Mouse (Mus musculus): ENCODE results near the gene 1700057G04Rik.

Gene 1700057G04Rik

GRCm38 (mm10) chr9:92305075-92305474, 4.1 kb upstream of the 1700057G04Rik start:
- WGBS = 63% methylated on average over 8 of the region's 8 CpGs

- WGBS = 71% methylated on average over 8 of the region's 8 CpGs
These were observed 3.5 kb upstream of the 1700057G04Rik start for GRCm38 (mm10) chr9:92305620-92306220.

GRCm38 (mm10) chr9:92316791-92317190, 7.6 kb downstream of the 1700057G04Rik start:
- WGBS = 87% methylated on average over 3 of the region's 3 CpGs

GRCm38 (mm10) chr9:92325936-92326335, 16.8 kb downstream of the 1700057G04Rik start:
- 80% methylated on average over 9 of the region's 9 CpGs for WGBS

GRCm38 (mm10) chr9:92326813-92327212, 17.6 kb downstream of the 1700057G04Rik start:
- 86% methylated on average over 4 of the region's 4 CpGs for WGBS

- WGBS = 93% methylated on average over 4 of the region's 4 CpGs
These were observed 22.2 kb downstream of the 1700057G04Rik start for GRCm38 (mm10) chr9:92331383-92331782.

GRCm38 (mm10) chr9:92334845-92335244, 25.7 kb downstream of the 1700057G04Rik start:
- WGBS = 97% methylated on average over 10 of the region's 10 CpGs

GRCm38 (mm10) chr9:92335277-92335818, 26.2 kb downstream of the 1700057G04Rik start:
- 91% methylated on average over 6 of the region's 6 CpGs for WGBS

GRCm38 (mm10) chr9:92337063-92337462, 27.9 kb downstream of the 1700057G04Rik start:
- WGBS = 94% methylated on average over 1 of the region's 1 CpGs

GRCm38 (mm10) chr9:92337661-92338060, 28.5 kb downstream of the 1700057G04Rik start:
- WGBS = 65% methylated on average over 3 of the region's 3 CpGs

GRCm38 (mm10) chr9:92338954-92339353, 29.8 kb downstream of the 1700057G04Rik start:
- 72% methylated on average over 1 of the region's 1 CpGs for whole genome bisulfite sequencing

- 98% methylated on average over 1 of the region's 1 CpGs for WGBS
These were observed 42.7 kb downstream of the 1700057G04Rik start for GRCm38 (mm10) chr9:92351924-92352323.

- 79% methylated on average over 3 of the region's 3 CpGs for WGBS
These were observed 44.1 kb downstream of the 1700057G04Rik start for GRCm38 (mm10) chr9:92353306-92353705.

GRCm38 (mm10) chr9:92360691-92361310, 51.6 kb downstream of the 1700057G04Rik start:
- WGBS = 63% methylated on average over 1 of the region's 1 CpGs

- 77% methylated on average over 2 of the region's 2 CpGs for WGBS
These were observed 54.3 kb downstream of the 1700057G04Rik start for GRCm38 (mm10) chr9:92363478-92363877.

- 70% methylated on average over 4 of the region's 4 CpGs for WGBS
These were observed 64.7 kb downstream of the 1700057G04Rik start for GRCm38 (mm10) chr9:92373896-92374295.

- WGBS = 50% methylated on average over 7 of the region's 7 CpGs
These were observed 65.6 kb downstream of the 1700057G04Rik start for GRCm38 (mm10) chr9:92374705-92375199.

GRCm38 (mm10) chr9:92375378-92375777, 66.2 kb downstream of the 1700057G04Rik start:
- 46% methylated on average over 8 of the region's 8 CpGs for WGBS

- 78% methylated on average over 1 of the region's 1 CpGs for WGBS
These were observed 68.8 kb downstream of the 1700057G04Rik start for GRCm38 (mm10) chr9:92377967-92378366.

GRCm38 (mm10) chr9:92379240-92379639, 70.1 kb downstream of the 1700057G04Rik start:
- WGBS = 75% methylated on average over 5 of the region's 5 CpGs

- WGBS = 87% methylated on average over 3 of the region's 3 CpGs
These were observed 74.2 kb downstream of the 1700057G04Rik start for GRCm38 (mm10) chr9:92383415-92383814.

GRCm38 (mm10) chr9:92384401-92384800, 75.2 kb downstream of the 1700057G04Rik start:
- 58% methylated on average over 3 of the region's 3 CpGs for WGBS

- WGBS = 92% methylated on average over 1 of the region's 1 CpGs
These were observed 76.7 kb downstream of the 1700057G04Rik start for GRCm38 (mm10) chr9:92385831-92386230.

Measured in cerebral cortex, adult 2 months (tissue).